Mouse (Mus musculus) forebrain, embryonic 12.5 days (tissue): ENCODE data around the gene Pllp. TPM values are rescaled to one million over a fixed set of nuclear protein-coding genes. Genes with fewer than 3 reads are reported as not detected.

Source experiments
- ATAC-seq: fragments of 200-750 bp; cut with Nextera tagmentation; 2 replicates; pipeline ENCODE4 v1.8.0; 2017; ENCODE audit warnings: moderate TSS enrichment; ENCODE audit not compliant: low FRiP score
- H3K27ac ChIP-seq: fragments of 300-500 bp; sonication (generic); 2 replicates; pipeline ENCODE4 v1.5.1; 2016; ENCODE audit warnings: mild to moderate bottlenecking
- H3K27me3 ChIP-seq: fragments of 300-500 bp; sonication (generic); 2 replicates; pipeline ENCODE4 v1.6.1; 2016; ENCODE audit warnings: mild to moderate bottlenecking
- H3K36me3 ChIP-seq: fragments of 300-500 bp; sonication (generic); replicated peaks from 2 replicates; pipeline ENCODE4 v1.6.1; 2016; ENCODE audit warnings: mild to moderate bottlenecking
- H3K4me1 ChIP-seq: fragments of 300-500 bp; sonication (generic); 2 replicates; pipeline ENCODE4 v1.6.1; 2016
- H3K4me2 ChIP-seq: fragments of 300-500 bp; sonication (generic); 2 replicates; pipeline ENCODE4 v1.6.1; 2016; ENCODE audit warnings: mild to moderate bottlenecking, moderate library complexity
- H3K4me3 ChIP-seq: fragments of 300-500 bp; sonication (generic); replicated peaks from 2 replicates; pipeline ENCODE4 v1.5.1; 2016; ENCODE audit warnings: mild to moderate bottlenecking
- H3K9ac ChIP-seq: fragments of 300-500 bp; sonication (generic); 2 replicates; pipeline ENCODE4 v1.6.1; 2016; ENCODE audit warnings: mild to moderate bottlenecking
- H3K9me3 ChIP-seq: fragments of 300-500 bp; sonication (generic); 2 replicates; pipeline ENCODE4 v1.6.1; 2016
- WGBS: fragments of 180-500 bp; shearing (Covaris S2); methylation state at CpG from one replicate; pipeline ENCODE4 v1.1.7; 2016; 5-methylcytosine and 5-hydroxymethylcytosine counted together
- polyA plus RNA-seq: library from polyadenylated mRNA; unstranded; fragments of >200 nt; fragmentation: Nextera tagmentation; extraction: Ambion mirVana; gene quantifications from 2 replicates; pipeline ENCODE4 v1.2.1, GENCODE M21; 2016

The Pllp gene
- polyA plus RNA-seq, 1 experiment from 2014 or later = 0.52 TPM

DNA sequence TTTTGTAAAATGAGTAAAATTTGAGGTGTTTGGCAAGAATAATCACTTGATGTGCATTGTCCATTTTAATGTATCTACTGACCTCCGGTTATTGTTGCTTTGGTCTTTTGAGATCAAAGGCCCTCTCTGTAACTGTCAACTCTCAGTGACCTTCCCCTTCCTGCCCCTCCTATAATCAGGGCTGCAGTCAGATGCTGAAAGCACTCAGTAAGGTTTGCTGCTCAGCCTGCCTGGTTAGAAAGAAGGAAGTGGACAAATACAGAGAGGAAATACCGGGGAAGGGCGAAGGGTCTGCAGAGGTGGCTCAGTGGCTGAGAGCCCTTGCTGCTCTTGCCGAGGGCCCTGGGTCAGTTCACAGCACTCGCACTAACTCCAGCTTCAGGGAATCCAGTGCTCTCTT is 21.7 kb downstream of the Pllp start:
- Histone ChIP-seq H3K4me1 (peaks cover 2% of the 10 kb centered on the region), H3K27ac (no peak overlapping the region), H3K4me2 (no peak overlapping the region), H3K27me3 (no peaks in the 10 kb centered on the region), H3K36me3 (peaks cover 59% of the 10 kb centered on the region), H3K4me3 (no peak overlapping the region), H3K9ac (no peak overlapping the region), H3K9me3 (no peaks in the 10 kb centered on the region)
- no peak for ATAC-seq
- 91% methylated on average over 5 of the region's 5 CpGs for WGBS

GRCm38 (mm10) chr8:94666456-94667308 is 29.4 kb downstream of the Pllp start, which contains the start of gene Arl2bp:
Gene Arl2bp, plus strand, starts transcription at chr8:94666600.
- Histone ChIP-seq H3K9me3 (no peaks in the 10 kb centered on the region), H3K27ac (peak within 1 kb of the TSS; percentile 91), H3K4me3 (peak within 1 kb of the TSS; percentile 89), H3K27me3 (no peaks in the 10 kb centered on the region), H3K9ac (peak within 1 kb of the TSS; percentile 96), H3K36me3 (peaks cover 36% of the 10 kb centered on the region), H3K4me1 (peaks cover 15% of the 10 kb centered on the region), H3K4me2 (peak within 1 kb of the TSS; percentile 69)
- peak; percentile 99 for ATAC-seq
- under 1% methylated on average over 58 of the region's 74 CpGs for WGBS

DNA sequence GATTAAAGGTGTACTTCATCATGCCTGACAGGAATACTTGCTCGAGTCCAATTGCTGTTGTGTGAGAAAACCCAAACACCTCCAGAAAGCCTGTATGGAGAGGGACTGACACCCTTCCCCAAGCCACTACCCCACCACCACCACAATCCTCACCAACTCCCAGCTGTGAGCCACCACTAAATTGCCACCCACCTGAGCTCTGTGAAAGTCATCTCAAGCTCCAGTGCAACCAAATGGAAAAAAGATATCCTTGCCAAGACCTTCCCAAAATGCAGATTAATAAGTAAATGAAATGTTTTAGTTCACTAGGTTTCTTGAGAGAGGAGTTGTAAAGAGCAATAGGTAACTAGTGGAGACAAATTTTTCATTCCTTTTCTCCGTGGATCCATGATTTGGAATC is 31.4 kb downstream of the Pllp start:
- Histone ChIP-seq H3K36me3 (peaks cover 28% of the 10 kb centered on the region), H3K4me3 (no peak overlapping the region), H3K4me1 (peaks cover 15% of the 10 kb centered on the region), H3K9me3 (no peaks in the 10 kb centered on the region), H3K27me3 (no peaks in the 10 kb centered on the region), H3K4me2 (no peak overlapping the region), H3K27ac (no peak overlapping the region), H3K9ac (no peak overlapping the region)
- no peak for ATAC-seq
- WGBS = 91% methylated on average over 2 of the region's 2 CpGs

DNA sequence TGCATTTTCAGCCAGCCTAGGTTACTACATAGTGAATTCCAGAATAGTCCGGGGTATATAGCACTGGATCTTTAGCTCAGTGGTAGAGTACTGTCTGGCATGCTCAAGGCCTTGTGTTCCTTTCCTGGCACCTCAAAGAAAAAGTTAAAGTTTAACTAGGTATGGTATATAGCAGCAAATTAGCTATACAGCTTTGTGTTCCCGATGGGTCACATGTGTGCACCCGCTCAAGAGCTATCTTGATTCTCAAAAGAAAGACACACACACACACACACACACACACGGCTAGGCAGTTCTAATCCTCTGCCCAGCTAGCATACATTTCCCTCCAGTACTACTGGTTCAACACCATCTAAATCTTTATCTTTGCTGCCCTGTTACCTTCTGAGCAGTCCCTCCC is 35.7 kb downstream of the Pllp start:
- H3K9me3 ChIP-seq = no peaks in the 10 kb centered on the region
- 92% methylated on average over 4 of the region's 4 CpGs for WGBS
- H3K4me2 ChIP-seq = no peak overlapping the region
- no peak for ATAC-seq
- H3K27me3 ChIP-seq = no peaks in the 10 kb centered on the region
- H3K4me3 ChIP-seq = no peak overlapping the region
- no peak overlapping the region for H3K9ac ChIP-seq
- no peaks in the 10 kb centered on the region for H3K4me1 ChIP-seq
- no peak overlapping the region for H3K27ac ChIP-seq
- H3K36me3 ChIP-seq = peaks cover 40% of the 10 kb centered on the region

GRCm38 (mm10) chr8:94658031-94658430 is 38.0 kb downstream of the Pllp start:
- 95% methylated on average over 2 of the region's 2 CpGs for WGBS
- Histone ChIP-seq H3K4me3 (no peak overlapping the region), H3K27ac (no peak overlapping the region), H3K4me1 (no peaks in the 10 kb centered on the region), H3K36me3 (peaks cover 61% of the 10 kb centered on the region), H3K9ac (no peak overlapping the region), H3K9me3 (no peaks in the 10 kb centered on the region), H3K27me3 (no peaks in the 10 kb centered on the region), H3K4me2 (no peak overlapping the region)
- no peak for ATAC-seq

GRCm38 (mm10) chr8:94654994-94655393 is 41.1 kb downstream of the Pllp start:
- no peaks in the 10 kb centered on the region for H3K4me1 ChIP-seq
- no peak for ATAC-seq
- peaks cover 72% of the 10 kb centered on the region for H3K36me3 ChIP-seq
- H3K9ac ChIP-seq = no peak overlapping the region
- H3K4me2 ChIP-seq = no peak overlapping the region
- no peaks in the 10 kb centered on the region for H3K27me3 ChIP-seq
- no peaks in the 10 kb centered on the region for H3K9me3 ChIP-seq
- no peak overlapping the region for H3K27ac ChIP-seq
- H3K4me3 ChIP-seq = no peak overlapping the region

DNA sequence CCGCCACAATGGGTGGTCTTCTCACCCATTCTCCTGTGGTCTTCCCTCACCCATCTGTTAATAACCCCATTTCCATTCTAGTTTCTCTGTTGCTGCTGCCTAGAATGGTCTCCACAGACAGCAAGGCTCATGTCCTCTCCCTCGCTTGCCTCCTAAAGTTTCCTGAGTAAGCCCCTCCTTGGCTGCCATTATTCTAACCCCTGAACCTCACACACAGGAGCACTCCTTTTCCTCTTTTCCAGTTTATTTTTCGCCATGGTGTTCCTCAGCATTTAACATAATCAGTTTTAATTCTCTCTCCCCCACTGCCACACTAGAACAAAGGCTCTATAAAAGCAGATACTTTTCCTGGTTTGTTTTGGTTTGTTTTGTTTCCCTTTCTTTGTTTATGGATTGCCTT is 43.1 kb downstream of the Pllp start:
- WGBS = 88% methylated on average over 3 of the region's 3 CpGs
- peaks cover 74% of the 10 kb centered on the region for H3K36me3 ChIP-seq

GRCm38 (mm10) chr8:94649496-94649895 is 46.6 kb downstream of the Pllp start:
- Histone ChIP-seq H3K4me1 (no peaks in the 10 kb centered on the region), H3K9me3 (no peaks in the 10 kb centered on the region), H3K4me3 (no peak overlapping the region), H3K4me2 (no peak overlapping the region), H3K27me3 (no peaks in the 10 kb centered on the region), H3K9ac (no peak overlapping the region), H3K36me3 (peaks cover 73% of the 10 kb centered on the region), H3K27ac (no peak overlapping the region)
- WGBS = 41% methylated on average over 3 of the region's 3 CpGs
- no peak for ATAC-seq

More for the DNA sequence above, 43.1 kb downstream of the Pllp start:
- no peaks in the 10 kb centered on the region for H3K4me1 ChIP-seq
- H3K9me3 ChIP-seq = no peaks in the 10 kb centered on the region
- H3K9ac ChIP-seq = no peak overlapping the region
- H3K4me2 ChIP-seq = no peak overlapping the region
- no peak overlapping the region for H3K27ac ChIP-seq
- H3K27me3 ChIP-seq = no peaks in the 10 kb centered on the region
- H3K4me3 ChIP-seq = no peak overlapping the region
- ATAC-seq = no peak

- Histone ChIP-seq H3K27ac (no peak overlapping the region), H3K27me3 (no peaks in the 10 kb centered on the region), H3K4me2 (no peak overlapping the region), H3K4me3 (no peak overlapping the region), H3K36me3 (peaks cover 65% of the 10 kb centered on the region), H3K9me3 (no peaks in the 10 kb centered on the region), H3K4me1 (no peaks in the 10 kb centered on the region), H3K9ac (no peak overlapping the region)
- 95% methylated on average over 3 of the region's 3 CpGs for WGBS
- no peak for ATAC-seq
Observed at GRCm38 (mm10) chr8:94646165-94646564, 49.9 kb downstream of the Pllp start.

GRCm38 (mm10) chr8:94645202-94645601 is 50.9 kb downstream of the Pllp start:
- H3K9ac ChIP-seq = no peak overlapping the region
- no peaks in the 10 kb centered on the region for H3K27me3 ChIP-seq
- ATAC-seq = no peak
- peaks cover 72% of the 10 kb centered on the region for H3K36me3 ChIP-seq
- no peak overlapping the region for H3K4me3 ChIP-seq
- H3K4me1 ChIP-seq = no peaks in the 10 kb centered on the region
- WGBS = 67% methylated on average over 1 of the region's 1 CpGs
- H3K4me2 ChIP-seq = no peak overlapping the region
- no peaks in the 10 kb centered on the region for H3K9me3 ChIP-seq
- H3K27ac ChIP-seq = no peak overlapping the region

GRCm38 (mm10) chr8:94641938-94642337 is 54.1 kb downstream of the Pllp start:
- WGBS = 91% methylated on average over 3 of the region's 3 CpGs
- no peak overlapping the region for H3K4me3 ChIP-seq
- no peak overlapping the region for H3K27ac ChIP-seq
- ATAC-seq = no peak
- H3K4me2 ChIP-seq = no peak overlapping the region
- no peaks in the 10 kb centered on the region for H3K9me3 ChIP-seq
- H3K4me1 ChIP-seq = no peaks in the 10 kb centered on the region
- peaks cover 81% of the 10 kb centered on the region for H3K36me3 ChIP-seq
- H3K9ac ChIP-seq = no peak overlapping the region
- H3K27me3 ChIP-seq = no peaks in the 10 kb centered on the region

- no peak overlapping the region for H3K9ac ChIP-seq
- H3K4me1 ChIP-seq = no peaks in the 10 kb centered on the region
- WGBS = 99% methylated on average over 2 of the region's 2 CpGs
- no peak overlapping the region for H3K27ac ChIP-seq
- H3K9me3 ChIP-seq = no peaks in the 10 kb centered on the region
- H3K4me2 ChIP-seq = no peak overlapping the region
- ATAC-seq = no peak
- H3K4me3 ChIP-seq = no peak overlapping the region
- H3K27me3 ChIP-seq = no peaks in the 10 kb centered on the region
- peaks cover 80% of the 10 kb centered on the region for H3K36me3 ChIP-seq
Observed at GRCm38 (mm10) chr8:94641183-94641582, 54.9 kb downstream of the Pllp start.

- H3K27ac ChIP-seq = no peak overlapping the region
- no peak for ATAC-seq
- no peaks in the 10 kb centered on the region for H3K4me1 ChIP-seq
- peaks cover 78% of the 10 kb centered on the region for H3K36me3 ChIP-seq
- H3K4me2 ChIP-seq = no peak overlapping the region
- H3K4me3 ChIP-seq = no peak overlapping the region
- H3K9me3 ChIP-seq = no peaks in the 10 kb centered on the region
- no peaks in the 10 kb centered on the region for H3K27me3 ChIP-seq
- no peak overlapping the region for H3K9ac ChIP-seq
Observed at GRCm38 (mm10) chr8:94634211-94634610, 61.9 kb downstream of the Pllp start.
